Mouse (Mus musculus) liver, postnatal 0 days (tissue): ENCODE results near the gene Ptk7.

ENCODE experiments used
- CTCF ChIP-seq: sonication (generic); IDR thresholded peaks from 2 replicates; pipeline ENCODE4 v1.5.1; 2016; ENCODE audit warnings: antibody characterized with exemption, low read depth
- EP300 ChIP-seq: IDR thresholded peaks from 2 replicates; pipeline ENCODE4 v1.6.1; 2016; ENCODE audit warnings: antibody characterized with exemption, low read depth, mild to moderate bottlenecking

GRCm38 (mm10) chr17:46546995-46547394 lies 82.3 kb downstream of the Ptk7 start:
- no peak for TF ChIP-seq EP300
- TF ChIP-seq CTCF, result no peak
